Mouse (Mus musculus) stomach, postnatal 0 days (tissue): ENCODE results near the gene 1700001O22Rik.

Source experiments
- CTCF ChIP-seq: IDR thresholded peaks from 2 replicates; pipeline ENCODE4 v1.5.1; 2016; ENCODE audit warnings: antibody characterized with exemption, low read depth, mild to moderate bottlenecking, moderate library complexity
- EP300 ChIP-seq: optimal IDR thresholded peaks from 2 replicates; pipeline ENCODE3; 2016; ENCODE audit warnings: antibody characterized with exemption

- TF ChIP-seq CTCF (no peak), EP300 (no peak)
Observed at GRCm38 (mm10) chr2:30846723-30847122, 43.3 kb upstream of the 1700001O22Rik start.
